Mouse (Mus musculus): ENCODE measurements around the gene Tmem120b.

Gene Tmem120b

DNA sequence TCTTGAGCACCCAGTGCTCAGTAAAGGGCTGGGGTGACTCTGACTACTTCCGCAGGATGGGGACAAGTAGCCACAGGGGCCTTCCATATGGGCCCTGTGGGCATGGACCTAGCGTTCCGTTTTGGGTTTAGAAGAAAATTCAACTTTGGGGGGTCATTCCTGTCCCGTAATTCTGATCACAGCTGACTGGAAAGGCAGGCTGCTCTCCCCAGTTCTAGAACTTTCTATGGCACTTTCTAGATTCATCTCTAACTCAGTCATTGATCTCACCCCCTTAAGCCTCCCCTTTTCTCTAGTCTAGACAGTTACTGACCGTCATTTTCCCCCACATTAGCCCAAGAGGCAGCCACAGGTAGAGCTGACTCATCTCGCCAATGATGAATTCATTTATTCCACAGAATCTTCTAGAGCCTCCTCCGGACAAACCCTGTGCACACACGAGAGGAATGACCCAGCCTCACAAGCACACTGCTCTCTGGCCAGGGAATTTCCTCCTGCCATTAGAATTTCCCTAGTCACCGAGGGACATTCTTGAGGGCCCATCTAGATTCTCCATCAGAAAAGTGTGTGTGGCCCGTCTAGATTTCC lies 61.0 kb downstream of the Tmem120b start:
- DNase-seq: no peak

DNA sequence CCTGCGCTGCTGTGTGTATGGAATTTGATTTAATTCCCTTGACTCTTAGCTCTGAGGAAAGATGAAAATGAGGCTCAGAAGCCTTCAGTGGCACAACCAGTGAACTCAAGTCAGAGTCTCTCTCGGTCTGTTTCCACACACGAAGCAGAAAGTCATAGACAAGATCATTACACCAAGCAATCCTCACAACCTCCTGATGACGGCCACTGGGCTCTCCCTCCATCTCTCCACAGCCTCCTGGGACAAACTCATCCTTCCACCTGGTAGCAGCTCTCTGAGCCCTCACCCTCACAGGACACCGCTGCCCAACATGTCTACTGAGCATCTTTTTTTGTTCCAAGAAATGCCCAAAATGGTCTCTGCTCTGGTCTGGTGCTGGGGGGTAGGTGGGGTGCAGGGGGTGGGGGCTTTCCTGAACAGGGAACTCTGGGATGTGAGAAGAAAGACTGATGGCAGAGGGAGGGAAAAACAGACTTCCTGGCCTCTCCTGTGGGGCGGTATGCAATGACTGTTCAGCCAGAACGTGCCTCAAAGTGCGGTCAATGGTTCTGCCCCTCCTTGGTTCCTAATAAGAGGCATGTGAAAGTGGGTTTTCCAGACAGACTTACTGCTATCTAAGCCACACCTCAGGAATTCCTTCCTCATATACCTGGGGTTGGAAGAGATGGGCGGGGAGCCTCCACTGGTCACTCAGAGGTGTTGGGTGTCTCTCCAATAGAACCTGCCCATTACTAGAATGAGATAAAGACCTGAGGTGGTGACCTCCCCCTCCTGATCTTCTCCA lies 62.0 kb downstream of the Tmem120b start:
- no peak for DNase-seq

DNA sequence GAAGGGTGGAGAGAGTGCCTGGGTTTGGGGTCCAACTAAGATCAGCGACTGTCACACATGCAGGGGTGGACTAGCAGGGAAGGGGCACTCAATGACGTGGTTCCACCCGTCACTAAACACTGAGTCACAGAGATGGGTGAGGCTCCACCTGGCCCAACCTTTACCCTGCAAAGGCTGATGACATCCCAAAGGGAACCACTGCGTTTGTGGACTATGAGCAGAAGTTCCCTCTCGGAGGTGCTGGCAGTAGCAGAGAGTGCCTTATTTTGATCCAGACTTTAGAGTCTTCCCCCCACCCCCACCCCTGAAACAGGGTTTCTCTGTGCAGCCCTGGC lies 62.6 kb downstream of the Tmem120b start:
- no peak for DNase-seq

DNA sequence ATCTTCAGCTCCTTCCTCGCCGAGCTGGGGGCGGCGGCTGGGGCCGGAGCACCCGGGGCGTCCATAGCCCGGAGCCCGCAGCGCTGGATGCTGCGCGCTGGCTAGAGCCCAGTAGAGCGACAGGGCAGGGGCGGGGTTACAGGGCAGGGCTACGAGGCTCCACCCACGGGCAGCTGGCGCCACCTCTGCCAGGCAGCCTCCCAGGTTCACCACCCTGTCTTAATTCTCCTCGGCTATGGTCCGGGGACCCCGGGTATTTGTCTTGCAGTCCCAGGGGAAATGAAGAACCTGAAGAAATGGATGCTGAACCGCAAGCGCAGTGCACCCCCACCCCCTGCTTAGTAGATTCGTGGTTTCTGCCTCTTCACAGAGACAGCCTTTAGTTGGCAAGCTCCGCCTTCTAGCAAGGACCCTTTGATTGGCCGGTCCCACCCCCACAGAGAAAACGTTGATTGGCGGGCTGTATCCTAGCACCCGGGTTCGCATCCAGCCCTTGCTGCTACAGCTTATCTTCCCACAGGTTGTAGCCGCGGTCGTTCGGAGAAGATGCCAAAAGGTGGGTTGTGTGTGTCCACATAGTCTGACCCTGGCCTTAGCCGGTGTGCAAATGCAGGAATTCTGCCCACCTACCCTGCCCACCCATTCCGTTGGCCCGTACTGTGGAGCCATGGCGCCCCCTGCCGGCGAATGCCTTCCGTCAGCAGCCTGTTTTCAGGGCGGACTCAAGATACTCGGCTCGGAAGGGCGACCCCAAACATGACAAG lies 64.3 kb downstream of the Tmem120b start, which contains the start of gene Rhof:
Rhof (minus strand) TSS at position 385 of the 764 bp plus-strand sequence.
- peak; percentile 89 to 91 for DNase-seq

DNA sequence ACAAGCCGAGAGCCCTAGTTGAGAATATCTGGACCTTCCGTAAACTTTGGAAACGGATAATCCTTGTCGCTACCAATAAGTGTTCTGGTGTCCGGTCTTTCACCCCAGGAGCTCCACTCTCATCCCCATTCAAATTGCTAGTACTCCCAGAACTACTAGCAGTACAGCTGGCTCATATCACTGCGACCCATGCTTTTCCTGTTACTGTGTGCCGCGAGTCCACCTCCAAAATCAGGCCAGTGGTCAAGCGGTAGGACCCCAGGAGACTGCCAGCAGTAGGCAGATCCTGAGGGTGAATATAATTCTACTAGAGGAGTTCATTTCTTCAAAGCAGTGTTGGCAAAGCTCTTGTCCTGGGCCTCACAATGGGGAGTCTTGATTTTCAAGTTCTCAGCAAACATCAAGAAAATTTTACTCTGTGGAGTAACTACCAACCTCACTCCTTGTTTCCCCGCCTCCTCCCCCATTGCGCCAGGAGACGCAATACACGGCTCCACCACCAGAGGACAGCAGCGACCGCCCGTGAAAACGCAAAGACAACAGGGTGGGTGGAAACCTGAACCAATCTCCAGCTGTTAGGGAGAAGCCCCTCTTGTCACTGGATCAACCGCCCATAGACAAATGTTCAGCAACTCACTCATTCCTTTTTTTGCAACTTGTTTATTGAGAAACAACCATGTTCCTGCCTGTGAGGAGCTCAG lies 65.0 kb downstream of the Tmem120b start:
- peak; percentile 88 to 94 for DNase-seq

DNA sequence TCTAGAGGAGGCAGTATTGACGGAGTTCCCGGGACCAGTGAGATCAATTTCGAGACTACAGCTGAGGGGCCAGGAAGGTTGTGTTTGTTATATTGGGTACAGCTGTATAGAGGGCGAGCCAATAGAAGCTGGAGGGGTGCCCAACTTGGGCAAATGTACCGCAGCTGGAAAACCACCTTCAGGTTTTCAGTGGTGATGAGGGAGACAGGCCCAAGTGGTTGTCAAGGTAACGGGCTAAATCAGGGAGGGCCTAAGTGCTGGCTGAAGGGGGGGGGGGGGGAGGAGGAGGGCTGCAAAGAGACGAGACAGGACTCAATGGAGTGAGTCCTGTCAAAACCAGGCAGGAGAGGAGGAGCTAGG lies 65.5 kb downstream of the Tmem120b start:
- peak in 1 of 2 experiments; percentile 39 for DNase-seq

DNA sequence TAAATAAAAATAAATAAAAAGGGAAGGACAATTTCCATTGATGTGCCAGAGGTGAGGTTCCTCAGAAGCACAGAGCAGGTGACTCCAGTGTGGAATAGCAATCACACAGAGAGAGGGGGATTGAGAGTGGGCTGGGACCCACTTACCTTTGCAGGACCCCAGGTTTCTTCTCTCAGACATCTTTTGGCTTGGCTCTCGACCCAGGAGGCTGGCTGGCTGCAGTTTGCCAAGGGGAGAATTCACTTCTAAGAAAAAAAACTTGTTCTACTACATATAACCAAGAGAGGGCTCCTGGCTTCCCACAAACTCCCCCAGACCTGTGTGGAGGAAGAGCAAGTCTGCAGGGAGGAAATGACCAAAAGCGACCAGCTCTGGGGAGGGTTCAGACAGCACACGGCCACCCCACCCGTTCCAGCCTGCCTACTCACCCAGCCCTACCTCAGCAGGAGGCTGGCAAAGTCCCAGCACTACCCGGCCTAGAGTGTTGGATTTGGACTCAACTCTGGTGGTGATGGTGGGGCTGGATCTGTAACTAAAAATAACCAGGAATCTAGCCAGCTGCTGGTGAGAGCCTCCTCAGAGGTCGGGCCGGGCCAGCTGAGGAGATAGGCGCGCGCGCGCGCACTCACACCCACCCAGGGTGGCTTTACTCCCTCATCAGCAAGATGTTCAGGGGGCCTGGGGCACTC lies 66.1 kb downstream of the Tmem120b start:
- no peak for DNase-seq

DNA sequence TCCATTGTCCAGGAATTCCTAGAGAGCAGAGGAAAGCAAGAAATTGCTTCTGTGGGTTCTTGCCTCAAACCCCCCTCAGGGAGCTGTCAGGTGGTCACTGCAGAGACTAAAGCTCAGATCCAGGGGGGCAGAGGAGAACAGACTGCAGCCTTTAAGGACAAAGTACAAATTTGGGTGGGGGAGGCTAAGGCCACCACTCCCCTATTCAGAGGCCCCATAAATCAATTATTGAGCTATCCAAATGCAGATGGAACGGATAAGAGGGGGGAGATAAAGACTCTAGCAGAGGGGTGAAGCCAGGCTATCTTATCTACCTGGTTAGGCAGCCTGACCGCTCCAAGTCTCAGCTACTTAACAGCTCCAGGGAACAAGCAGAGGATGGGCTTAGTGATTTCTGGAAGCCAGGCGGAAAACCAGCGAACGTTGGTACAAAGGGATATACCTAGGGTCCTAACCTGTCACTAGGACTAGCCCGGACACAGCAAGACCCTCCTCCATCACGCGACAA lies 66.7 kb downstream of the Tmem120b start:
- DNase-seq: no peak

DNA sequence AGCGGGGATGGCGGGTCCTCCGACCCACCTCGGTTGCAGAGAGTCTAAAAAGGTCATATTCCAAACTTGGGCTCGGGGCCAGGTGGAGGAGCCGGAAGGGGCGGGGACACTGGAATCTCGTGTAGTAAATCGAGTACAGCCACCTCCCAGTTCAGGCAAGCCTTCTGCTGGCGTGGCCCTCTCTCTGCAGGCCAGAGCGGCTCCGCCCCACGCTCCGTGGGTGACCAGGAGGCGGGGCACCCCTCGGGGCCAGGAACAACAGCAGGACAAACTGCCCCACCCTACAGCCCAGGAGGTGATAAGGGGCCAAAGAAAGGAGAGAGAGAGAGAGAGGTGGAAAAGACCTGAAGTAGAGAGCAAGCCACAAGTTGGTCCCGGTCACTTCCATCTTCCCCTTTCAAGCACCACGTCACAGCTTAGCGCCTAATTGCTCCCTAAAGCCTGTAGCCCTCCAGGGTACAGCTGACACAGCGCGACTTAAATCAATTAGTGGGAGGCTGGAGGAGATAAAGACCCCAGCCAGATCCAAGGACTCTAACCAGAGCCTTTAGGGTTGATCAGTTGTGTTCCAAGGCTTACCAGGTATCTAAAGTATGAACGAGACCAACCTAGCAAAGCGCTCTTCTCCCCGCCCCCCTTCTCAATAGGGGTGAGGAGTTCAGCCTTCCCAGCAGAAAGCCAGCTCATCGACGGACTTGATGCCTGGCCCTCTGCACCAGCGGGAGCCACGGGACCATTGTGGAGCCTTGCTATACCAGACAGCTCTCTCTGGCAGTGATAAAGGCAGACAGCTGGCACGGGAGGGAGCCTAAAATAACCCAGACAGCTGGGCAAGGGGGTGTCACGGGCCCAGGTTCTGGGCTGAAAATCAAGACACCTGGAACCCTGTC lies 67.5 kb downstream of the Tmem120b start:
- peak in 1 of 2 experiments; percentile 57 for DNase-seq

DNA sequence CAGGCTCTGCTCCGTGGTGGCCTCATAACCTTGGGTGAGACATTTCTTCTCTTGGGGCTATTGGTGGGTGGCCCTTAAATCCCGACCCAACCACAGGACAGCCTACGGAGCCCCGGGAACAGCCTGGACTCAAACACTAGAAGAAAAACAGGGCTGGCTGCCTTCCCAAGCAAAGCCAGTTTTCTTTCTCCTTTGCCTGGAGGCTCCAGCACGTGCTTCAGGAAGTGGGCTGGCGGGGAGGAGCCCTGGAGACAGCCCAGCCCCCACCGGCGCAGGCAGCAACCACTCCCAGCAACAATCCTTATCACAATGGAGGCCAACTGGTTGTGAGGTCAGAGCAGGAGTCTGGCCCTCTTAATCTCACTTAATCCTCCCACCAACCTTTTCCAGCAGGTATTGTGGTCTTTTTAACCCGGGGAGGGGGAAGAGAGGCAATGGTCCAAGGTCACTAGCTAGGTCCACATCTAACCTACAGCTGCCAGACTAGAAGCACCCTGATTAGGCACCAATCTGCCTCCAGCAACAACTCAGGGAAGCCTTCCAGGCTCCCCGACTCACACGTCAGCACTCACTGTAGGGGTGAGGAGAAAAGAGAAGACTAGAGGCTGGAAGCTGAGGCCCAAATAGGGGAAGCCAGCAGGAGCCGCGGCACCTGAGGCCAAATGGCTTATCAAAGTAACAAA lies 68.3 kb downstream of the Tmem120b start:
- peak; percentile 72 to 80 for DNase-seq

DNA sequence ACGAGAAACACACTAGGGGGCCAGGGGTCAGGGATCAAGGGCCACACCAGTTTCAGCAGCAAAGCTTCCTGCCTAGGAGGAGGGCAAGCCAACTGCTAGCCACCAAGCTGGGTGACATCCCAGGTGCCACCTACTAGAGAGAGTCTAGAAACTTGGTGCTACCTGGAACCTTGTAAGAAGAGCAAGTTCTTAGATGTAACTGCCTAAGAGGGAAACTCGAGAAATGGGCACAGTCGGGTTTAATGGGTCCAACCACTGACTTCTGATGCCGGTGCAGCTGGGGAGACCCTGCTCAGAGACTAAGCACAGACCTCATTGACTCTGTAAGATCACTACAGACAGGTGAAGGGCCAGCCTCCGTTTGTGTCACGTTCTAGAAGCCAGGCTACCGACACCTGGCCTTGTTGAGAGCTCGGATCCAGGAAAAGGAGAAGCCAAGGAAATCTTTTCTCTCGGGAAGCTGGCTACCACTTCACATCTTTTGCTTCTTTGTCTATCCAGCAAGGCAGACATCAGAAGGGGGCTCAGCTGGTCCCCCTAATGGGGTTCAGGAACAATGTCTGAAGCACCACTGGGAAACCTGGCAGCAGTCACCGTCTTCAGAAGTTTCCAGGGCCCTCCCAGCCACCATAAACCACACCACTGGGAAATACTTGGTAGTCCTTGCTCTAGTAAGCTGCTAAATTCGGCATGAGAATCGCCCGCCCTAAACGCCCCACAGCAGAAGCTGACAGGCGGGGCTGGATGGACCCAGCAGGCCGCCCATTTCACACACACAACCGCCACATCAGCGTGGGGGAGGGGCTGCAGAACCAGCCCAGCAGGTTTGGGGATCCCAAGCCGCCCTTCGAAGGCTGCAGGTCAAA lies 69.1 kb downstream of the Tmem120b start:
- DNase-seq: peak; percentile 66 to 73

DNA sequence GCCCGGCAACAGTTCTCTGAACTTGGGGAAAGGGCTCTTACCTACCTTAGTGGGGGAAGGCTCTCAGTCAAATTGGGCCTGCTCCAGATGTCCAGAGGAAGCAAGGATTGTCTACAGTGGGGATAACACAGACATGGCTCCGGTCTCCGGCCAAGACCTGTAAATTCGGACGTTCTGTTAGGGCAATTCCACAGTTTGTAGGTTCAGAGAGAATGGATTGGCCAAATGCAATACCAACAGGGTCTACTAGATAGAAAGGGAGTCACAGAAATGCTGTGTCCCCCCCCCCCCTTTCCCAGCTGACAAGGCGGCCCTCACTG lies 69.7 kb downstream of the Tmem120b start:
- DNase-seq: no peak

DNA sequence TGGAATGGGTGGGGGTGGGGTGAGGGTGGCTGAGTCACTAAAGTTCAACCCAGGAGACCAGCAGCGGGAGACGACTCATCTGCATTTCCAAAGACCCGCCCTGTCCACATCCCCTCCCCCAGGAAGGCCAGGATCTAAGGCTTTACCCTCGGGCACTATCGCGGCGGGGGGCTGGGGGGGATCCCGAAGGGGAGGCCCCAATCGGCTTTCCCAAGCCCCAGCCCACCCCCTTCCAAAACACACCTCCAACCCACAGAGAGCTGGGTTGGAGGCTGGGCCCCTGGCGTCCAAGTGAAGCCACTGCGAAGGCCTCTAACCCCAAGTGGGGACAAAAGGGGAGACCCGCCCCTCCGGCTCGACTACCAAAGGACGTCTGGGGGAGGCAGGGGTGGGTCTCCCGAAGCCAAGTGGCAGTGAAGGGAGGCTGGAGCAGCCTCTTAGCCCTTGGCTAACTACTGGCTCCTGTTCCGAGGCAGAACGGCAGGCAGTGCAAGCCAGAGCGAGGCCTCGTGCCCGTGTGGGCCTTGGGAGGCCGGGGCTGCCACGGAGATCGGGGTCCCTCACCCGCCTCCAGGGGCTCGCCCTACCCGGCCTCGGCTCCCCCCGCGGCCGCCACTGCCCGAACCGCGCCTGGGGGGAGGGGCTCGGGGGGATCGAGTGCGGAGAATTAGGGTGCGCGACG lies 70.2 kb downstream of the Tmem120b start:
- peak; percentile 57 to 66 for DNase-seq

DNA sequence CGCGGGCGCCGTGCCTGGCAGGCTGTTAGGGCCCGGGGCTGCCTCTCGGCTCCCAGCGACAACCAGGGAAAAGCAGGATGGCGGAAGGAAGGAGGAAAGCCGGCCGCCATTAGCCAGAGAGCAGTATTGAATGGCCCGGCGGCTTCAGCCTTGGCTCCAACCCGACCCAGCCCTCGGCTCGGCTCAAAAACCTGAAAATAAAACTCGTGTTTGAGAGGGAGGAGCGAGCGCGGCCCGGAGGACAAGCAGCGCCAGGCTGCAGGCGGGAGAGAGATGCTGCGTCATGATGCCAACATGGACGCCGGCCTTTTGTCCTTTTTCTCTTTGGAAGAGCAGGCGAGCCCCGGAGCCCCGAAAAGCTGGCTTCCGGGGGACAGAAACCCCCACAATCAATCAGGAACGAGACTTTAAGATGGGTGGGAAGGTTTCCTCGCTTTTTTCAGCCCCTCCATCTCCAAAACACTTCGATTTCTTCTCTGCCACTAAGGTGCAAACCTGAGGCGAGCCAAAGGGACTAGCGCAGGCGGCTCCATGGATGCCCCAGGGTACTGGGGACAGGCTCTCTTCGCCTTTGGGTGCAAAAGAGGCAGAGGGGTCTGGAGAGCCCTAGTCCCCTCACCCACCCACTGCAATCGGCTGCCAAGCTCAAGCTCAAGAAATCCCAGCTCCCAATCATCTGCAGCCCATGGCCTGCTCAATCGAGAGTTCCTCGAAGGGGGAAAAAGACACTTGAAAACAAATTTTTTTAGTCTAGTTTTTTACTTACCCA lies 70.9 kb downstream of the Tmem120b start:
- peak; percentile 77 to 80 for DNase-seq

DNA sequence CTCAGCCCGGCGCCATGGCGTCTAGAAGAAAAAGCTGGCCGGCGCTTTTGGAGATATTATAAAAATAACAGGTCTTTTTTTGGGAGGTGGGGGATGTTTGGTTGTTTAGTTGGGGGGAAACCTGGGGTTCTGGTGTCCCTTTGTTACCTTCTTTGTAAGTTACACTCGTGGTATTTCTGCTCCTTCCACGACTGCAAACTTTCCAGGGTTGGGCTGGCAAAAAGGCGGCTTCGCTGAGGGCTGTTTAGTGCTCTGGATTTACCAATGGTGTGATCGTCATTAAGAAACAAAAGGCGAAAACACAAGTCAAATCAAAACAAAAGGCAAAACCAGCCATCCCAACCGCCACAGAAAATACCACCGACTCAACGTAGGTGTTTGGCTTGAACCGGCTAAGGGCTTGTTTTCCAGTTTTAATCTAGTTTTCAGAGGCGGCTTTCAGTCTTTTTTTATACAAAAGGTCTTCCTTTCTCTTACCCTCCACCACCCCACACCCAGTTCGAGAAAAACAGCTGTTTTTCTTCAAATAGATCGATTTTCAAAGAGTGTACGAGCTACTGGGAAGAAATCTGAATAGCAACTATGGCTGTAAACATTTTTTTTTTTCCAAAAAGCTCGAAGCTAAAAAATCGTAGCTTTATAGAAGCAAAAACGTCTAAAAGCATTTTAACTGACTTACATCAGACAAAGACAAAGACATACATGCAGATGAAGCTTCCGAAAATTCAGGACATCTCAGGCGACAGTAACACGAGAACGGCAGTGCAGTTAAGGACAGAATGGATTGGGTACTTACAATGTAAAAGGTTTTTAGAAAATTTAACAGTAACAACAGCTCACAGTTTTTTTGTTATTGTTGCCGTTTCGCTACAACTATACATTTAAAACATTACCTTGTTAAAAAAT lies 71.8 kb downstream of the Tmem120b start:
- peak; percentile 39 to 49 for DNase-seq

DNA sequence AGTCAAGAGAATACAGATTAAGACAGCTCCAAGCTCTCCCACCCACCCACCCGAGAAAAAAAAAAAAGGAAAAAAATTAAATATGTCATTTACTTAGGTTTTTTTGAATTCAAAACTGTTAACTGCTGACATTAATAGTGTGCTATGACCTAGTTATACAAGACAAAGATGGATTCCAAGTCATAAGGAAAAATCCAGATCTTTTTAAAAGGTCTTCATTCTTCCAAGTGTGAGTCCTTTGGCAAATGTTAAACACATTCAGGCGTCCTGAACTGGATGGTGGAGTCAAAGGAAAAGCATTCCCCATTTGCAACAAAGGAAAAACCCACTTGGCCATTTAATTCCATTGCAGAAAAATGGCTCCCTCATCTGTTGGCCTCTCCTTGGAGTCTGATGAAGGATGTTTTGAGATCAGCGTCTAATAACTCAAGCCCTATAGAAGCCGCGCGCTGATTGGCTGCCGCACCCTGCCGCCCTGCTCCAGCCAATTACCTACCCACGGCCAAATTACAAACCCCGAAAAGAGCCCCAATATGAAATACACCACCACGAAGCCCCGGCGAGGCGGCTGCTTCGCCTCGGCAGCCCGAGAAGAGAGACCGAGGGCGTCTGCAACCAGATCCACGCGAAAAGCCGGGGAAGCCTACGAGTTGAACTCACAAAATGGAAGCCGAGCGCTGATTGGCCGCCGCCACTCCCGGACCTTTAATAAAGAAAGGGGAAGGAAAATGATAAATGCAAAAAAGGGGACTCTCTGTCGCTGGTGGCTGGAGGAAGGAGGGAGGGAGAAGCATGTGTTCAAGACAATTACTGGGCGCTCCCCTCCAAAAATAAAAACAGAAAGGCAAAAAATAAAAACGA lies 72.7 kb downstream of the Tmem120b start:
- peak; percentile 85 to 86 for DNase-seq
